Mouse (Mus musculus) megakaryocyte progenitor cell, adult 5-6 weeks (primary cell): Measurements from ENCODE around the gene Lrrc1. TPM values are rescaled to one million over a fixed set of nuclear protein-coding genes. Genes with fewer than 3 reads are reported as not detected.

Source experiments
- ATAC-seq: replicated peaks from 2 replicates; pipeline ENCODE4 v1.8.0; 2016; ENCODE audit warnings: mild to moderate bottlenecking, moderate TSS enrichment, inconsistent platforms; ENCODE audit not compliant: poor library complexity
- total RNA-seq, 2 experiments: library from RNA; stranded (forward) in 1 of 2; stranded (reverse) in 1 of 2; fragments of 157-497, 149-512 nt in 1 of 2; fragments of 200-1000 nt in 1 of 2; gene quantifications; 2 replicates each; pipeline versions ENCODE4 v1.2.3 to v1.2.4; 2015 to 2017

The Lrrc1 gene
- total RNA-seq, 2 experiments from 2014 or later = 9.1 to 13.8 TPM

DNA sequence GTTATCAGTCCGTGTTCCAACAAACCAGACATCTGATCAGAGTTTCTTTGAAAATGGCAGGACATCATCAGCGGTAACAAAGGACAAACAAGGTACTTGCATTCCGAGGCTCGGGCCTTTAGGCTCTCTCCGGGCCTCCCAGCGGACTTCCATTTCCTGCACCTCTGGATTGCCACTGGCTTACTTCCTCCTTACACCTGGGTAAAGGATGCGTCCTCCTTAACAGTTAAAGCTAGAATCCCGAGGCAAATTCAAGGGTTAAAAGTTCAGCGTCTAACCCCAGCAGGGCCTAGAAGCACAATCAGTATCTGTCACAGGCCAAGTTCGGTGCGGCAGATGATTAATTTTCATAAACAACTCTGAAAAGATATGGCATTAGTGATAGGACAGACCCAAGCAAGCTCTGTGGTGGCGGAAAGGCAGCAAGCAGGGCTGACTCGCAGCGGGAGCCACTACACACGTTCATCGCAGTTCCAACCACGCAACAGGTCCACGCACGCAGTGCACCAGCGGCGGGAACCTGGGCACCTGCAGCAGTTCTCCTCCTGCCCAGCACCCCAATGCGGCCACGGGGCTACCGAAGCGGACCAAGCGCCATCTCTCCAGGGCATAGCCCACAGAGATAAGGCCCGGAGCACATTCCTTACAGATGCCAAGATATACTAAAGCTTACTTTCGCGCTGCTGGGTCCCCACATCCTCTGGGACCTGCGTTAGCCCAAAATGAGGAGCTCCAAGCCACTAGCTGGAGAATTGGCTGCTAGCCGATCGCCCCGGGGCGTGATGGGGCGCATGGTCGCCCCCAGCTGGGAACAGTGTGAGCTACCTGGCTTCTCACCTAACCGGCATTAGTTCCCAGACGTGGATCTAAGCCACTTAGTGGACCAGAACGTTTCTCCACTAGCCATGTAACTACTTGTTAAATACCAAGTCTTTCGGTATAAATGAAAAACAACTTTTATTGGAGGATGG is 1.0 kb downstream of the Lrrc1 start:
- ATAC-seq = peak; percentile 62

DNA sequence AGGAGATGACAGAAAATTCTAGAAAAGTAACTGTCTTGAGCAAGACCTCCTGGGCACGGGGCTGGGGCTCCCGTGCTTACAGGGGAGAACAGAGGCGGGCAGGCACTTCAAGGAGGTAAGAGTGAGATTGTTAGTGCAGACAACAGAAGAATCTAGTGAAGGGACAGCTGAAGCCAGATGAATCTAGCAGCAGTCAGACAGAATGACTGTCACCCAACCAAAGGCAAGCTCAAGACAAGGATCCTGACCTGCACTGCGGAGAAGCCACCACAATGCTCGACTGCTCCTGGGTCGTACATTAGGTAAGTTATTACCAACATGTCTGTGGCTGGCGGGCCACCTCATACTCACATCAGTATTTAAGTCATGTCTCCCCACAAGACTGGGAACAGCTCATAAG is 3.1 kb downstream of the Lrrc1 start:
- ATAC-seq = no peak

DNA sequence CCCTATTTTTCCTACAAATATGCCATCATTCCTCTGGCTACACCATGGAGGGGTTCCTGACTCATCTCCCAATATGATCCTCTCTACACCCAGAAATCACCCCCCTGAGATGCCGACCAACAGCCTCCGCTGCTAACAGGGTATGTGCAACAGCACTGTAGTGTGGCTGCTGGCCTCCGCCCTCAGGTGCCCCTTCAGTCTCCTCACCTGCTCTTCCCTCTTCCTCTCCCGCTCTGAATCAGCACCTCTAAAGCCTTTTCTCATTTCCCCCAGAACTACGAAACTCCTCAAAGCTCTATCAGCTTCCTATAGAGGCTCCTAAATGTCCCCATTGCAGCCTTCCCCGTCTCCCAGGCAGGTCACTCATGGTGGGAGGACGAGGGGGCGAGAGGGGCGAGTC is 5.4 kb downstream of the Lrrc1 start:
- ATAC-seq = no peak

DNA sequence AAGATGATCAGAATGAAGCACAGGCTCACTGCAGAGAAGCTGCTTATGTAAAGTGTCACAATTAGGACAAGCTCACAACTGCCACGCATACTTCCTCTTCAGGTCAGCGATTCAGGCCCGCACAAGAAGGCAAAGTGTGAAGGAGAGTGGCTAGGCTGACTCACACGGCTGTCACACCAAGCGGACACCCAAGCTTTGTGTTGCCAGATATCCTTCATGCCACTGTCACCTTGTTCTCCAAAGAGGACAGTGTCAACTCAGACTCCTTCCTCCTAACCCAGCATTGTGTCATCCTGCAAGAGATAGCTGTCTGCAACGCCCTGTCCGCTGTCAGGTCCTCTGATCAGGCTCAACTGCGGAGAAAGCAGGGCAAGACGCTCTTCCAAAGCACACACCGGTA is 7.3 kb downstream of the Lrrc1 start:
- ATAC-seq = peak; percentile 79

DNA sequence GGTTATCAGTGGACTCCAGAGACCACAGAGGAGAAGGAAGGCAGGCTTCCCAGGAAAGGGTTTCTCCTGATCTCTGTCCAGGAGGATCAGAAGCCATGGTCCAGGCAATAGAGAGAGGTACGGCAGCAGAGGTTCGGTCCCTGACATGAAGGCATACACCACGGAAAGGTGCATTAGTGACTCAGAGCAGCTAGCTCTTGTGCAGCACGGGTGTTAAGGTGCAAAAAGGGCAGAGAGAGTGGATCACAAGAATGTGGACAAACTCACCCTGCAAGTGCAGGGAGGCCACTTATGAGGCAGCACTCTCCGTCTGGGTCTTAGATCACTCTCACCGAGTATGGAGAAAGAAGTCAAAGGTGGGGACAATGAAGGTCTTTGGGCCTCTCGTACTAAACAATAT is 7.8 kb downstream of the Lrrc1 start:
- ATAC-seq = no peak

DNA sequence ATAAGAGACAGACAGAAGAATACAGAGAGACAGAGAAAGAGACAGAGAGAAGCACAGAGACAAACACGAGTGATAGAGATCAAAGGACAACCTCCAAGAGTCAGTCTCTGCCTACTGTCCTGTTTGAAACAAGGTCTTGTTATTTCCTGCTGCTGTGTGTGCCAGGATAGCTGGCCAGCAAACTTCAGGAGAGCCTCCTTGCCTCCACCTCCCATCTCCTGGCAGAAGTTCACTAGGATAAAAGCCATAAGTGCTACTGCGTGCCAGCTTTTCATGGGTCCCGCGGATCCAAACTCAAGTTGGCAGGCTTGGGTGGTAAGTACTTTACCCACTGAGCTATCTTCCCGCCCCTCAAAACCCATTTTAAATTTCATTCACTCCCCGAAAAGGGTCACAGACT is 8.4 kb downstream of the Lrrc1 start:
- no peak for ATAC-seq

DNA sequence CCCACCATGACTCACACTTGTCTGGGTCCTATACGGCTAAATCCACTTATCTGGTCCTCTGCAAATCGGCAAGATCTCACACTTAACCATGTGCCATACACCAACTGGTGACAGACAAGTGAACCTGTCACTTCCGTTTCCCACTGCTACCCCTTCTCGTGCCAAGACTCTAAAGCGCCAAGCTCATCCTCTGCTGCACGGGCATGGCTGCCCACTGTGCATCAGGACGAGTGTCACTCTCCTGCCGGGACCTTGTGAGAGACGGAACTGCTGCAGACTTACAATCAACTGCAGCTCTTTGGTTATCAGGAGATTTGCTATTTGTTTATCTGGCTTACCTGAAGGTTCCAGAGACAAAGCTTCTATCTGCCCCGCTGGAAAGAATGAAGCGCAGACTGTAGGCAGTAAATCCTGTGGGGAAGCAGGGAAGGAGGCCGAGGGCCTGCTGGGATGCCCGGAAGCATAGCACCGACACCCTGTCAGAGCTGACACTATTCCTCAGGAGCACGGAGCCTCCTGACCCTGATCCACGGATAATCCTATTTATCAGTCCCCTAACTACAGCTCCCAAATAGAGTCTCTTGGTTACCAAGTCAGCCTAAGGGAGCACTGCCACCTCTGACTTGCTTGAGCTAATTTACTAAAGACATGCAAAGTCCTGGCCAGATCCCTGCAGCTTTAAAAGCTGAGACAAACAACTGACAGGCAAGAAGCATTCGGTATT is 9.5 kb downstream of the Lrrc1 start:
- ATAC-seq = no peak

DNA sequence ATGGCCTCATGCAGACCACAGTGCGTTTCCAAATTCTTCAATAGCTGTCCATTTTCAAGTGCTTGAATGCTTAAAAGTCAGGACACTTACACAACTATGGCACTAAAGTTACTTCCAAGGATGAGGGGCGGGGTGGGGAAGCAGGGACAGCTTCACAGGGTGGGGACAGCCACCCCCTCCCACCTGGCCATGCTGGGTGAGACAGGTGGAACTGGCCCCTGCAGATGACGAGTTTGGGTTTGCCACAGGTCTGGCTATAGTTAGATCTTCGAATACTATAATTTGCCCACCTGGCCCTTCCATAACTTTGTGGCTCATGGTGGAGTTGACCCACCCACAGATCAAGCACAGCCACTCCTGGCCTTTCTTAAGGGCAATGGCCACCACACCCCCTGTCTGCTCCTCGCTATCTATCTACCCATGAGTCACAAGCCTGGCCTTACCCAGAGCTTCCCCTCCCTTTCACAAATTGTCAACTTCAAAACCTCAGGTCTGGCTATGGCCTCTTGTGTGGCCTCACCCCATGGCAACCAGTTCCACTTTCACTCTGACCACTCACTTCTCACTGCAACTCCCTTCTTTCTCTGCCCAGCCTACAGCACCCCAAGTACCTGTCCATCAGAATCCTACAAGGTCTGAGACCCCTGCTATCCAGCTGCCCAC is 16.2 kb downstream of the Lrrc1 start:
- ATAC-seq = peak; percentile 67

DNA sequence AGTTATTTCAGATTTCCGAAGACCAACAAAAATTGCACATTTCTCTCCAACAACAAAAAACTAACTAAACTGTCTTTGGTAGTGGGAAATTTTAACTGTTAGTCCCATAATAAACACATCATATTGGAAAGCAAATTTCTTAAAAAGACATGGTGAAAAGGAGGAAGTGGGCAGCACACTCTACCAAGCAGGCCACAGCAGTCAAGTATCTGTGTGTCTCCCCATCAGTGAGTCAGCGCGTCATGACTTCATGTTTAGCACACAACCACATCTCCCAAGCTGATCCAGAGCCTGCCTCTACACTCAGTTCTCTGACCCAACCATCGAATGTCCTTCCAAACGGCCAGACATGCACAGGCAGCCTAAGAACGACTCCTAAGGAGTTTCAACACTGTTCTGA is 17.5 kb downstream of the Lrrc1 start:
- ATAC-seq = peak; percentile 76

DNA sequence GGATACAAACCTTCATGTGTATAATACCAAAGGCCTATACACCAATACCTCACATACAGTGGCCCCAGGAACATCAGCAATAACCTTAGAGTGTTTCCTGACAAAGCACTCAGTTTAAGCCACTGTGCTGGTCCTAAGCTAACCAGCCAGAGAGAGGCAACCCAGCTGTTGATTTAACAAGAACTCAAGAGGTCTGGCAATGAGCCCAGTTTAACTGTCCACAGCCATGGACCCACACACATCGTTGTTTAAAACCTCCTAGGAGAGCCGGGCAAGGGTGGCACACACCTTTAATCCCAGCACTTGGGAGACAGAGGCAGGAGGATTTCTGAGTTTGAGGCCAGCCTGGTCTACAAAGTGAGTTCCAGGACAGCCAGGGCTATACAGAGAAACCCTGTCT is 18.0 kb downstream of the Lrrc1 start:
- no peak for ATAC-seq

DNA sequence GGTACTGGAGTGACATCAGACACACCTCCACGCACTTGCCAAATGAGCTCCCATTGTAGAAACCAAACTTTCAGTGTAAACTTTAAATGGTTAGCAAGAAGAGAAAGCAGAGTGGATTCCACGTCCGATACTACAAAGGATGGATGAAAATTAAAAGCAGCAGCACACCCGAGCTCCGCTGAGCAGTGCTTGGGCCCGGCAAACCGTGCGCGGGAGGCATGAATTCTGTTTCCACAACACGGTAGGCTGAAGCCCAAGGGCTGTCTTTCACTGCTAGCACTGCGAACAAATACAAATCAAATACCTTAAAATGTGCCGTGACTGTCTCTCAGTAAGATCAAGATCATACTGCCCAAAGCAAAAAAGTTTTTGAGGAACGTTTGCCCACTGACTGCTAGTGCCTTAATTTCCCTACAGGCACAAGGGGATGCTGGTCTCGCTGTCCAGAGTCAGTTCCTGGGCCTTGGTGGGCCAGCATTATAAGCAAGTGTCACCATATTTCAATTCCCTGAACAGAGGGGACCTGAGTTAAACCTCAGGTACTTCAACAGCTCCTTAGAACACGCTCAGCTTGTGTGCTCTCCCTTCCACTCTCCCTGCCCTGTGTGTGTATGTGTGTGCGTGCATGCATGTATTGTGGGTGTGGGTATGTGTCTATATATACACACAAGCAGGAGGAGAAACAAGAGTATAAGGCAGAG is 18.9 kb downstream of the Lrrc1 start:
- ATAC-seq = no peak

DNA sequence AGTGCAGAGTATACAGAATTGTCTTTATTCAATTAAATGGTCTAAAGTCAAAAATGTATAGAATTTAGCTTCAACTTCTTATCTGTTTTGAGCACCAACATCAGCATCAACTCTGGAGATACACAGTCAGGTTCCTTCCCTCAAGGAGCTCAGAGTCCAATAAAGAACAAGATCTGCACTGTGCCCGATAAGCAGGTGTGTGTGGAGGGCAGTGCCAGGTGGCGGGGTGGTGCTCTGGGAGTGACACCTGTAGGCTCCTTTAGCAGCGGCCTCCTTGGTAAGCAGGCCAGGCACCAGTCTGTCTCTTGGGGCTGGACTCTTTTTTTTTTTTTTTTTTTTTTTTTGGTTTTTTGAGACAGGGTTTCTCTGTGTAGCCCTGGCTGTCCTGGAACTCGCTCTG is 20.9 kb downstream of the Lrrc1 start:
- no peak for ATAC-seq

DNA sequence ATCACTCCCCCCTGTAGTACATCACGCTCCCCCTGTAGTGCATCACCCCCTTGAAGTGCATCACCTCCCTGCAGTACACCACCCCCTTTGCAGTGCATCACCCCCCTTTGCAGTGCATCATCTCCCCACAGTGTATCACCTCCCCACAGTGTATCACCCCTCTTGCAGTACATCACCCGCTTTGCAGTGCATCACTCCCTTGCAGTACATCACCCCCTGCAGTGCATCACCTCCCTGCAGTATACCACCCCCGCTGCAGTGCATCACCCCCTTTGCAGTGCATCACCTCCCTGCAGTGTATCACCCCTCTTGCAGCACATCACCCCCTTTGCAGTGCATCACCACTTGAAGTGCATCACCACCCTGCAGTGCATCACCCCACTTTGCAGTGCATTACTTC is 22.2 kb downstream of the Lrrc1 start:
- ATAC-seq = no peak

DNA sequence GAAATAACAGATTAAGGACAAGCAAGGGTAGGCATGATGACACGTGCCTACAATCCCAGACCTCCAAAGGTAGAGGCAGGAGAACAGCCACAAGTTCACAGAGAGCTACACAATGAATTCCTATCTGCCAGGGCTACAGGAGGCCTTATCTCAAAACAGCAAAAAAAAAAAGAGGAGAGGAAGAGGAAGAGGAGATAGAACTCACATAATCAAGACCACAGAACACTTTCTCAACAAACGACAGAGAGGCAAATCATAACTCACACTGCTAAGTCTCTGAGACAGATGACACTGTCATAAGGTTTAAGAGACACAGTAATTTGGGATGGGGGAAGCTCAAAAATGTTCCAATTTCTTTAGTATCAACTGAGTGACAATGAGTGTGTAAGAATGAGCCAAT is 25.5 kb downstream of the Lrrc1 start:
- peak; percentile 33 for ATAC-seq

DNA sequence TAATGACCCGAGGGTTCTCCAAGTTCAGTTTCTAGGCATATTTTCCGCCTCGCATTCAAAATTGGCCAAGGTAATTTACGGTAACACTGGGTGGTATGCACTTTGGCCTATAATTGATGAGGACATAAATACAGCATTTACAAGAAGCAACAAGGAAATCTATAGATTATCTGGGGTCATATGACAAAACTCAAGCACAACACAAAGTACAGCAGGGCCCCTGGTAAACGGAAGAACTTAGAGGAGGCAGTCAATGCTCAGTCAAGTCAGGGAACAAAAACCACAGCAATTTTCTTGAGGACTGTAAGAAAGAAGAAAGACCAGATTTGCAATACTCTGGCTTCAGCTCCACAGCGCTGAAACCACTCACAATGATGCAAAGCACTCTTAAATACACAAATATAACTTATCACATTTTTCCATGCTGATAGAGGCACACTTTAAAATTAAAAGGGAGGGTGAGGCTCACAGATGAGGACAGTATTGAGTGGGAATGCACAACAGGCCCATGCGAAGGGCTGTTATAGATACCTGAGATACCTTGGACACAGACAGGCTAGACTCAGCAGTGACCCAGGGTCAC is 27.8 kb downstream of the Lrrc1 start:
- ATAC-seq = no peak

DNA sequence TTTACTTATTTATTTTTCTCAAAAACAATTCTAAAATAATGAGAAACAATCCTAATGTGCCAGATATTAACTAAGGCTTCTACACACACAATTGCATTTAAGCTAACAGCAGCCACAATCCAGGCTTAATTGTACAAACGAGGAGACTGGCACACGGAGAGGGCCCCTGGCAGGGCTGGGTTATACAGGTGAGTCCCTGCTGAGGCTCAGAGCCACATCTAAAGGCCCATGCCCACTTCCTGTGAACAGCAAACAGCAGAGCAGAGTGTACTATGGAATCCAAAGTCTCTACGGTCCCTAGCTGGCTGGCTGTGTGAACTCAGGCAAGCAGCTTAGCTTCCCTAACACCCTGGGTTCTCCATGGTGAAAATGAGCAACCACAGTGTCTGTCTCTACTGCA is 30.8 kb downstream of the Lrrc1 start:
- ATAC-seq = no peak

DNA sequence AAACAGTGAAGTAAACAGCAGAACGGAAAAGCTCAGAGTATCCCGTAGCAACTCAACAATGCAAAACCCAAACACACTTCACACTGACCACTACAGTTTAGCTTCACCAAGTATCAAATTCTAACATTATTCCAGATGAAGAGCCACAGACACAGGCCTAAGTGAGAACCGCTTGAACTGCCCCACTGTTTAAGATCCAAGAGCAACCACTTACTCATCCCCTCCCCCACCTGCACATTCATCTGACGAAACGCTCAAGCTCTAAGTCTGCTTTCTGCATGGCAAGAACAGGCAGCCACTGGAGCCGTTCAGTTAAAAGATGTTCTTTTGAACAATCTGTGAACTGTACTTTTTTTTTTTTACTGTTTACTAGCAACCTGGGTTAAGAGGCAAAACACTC is 32.5 kb downstream of the Lrrc1 start:
- ATAC-seq = no peak

DNA sequence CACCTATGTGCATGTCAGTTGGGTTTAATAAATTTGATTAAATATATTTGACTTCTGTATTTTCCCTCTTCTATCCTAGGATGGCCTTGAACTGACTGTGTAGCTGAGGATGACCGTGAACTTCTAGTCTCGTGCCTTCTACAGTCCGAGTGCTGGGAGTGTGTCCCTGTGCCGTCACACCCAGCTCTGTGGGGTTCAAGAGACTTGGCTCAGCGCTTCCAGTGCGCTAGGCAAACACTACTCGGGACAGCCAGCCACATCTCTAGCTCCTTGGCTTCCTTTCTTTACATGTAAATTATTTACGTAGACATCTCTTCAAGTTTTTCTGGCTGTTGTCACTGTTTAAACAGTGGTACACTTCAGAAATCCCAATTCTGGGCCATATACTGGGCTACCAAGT is 34.1 kb downstream of the Lrrc1 start:
- ATAC-seq = no peak

DNA sequence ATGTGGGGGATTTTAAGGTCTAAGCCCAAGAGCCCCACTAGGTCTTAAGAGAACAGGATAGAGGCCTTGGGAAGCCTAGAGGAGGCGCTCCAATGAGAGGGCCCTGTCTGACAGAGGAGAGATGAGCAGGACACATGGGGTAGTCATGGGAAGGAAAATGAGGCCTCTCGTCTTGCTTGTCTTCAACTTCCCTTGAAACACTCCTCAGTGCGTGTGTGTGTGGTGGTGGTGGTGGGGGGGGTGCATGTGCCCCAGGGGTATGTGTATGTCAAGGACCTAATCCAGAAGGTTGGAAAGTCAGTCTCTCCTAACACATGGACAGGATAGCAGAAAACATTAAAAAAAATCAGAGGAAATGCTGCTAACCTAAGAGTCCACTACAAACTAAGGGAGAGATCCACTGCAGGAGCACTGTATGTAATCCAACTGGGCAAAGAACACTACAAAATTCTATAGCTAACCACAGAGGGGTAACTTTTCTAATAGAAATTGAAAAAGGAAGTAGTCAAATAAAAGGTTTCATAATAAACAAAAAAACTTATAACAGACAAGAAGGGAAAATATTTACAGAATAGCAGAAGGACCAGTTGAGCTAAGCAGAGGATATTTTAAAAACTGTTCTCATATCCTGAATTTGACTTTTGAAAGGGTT is 36.8 kb downstream of the Lrrc1 start:
- peak; percentile 55 for ATAC-seq
